Mouse (Mus musculus): ENCODE measurements around the gene Ryr2. TPM values are rescaled to one million over a fixed set of nuclear protein-coding genes. Genes with fewer than 3 reads are reported as not detected.

The Ryr2 gene
- polyA plus RNA-seq, 1 experiment from 2014 or later = 0.16 TPM

- ATAC-seq = no peak
- no peak overlapping the region for H3K4me2 ChIP-seq (ENCODE audit: low read depth, low read length)
- no peak for DNase-seq
- no peaks in the 10 kb centered on the region for H3K27me3 ChIP-seq (ENCODE audit: insufficient read depth, low read length)
- H3K9ac ChIP-seq (replicated peaks) = no peak overlapping the region
- H3K4me3 ChIP-seq (ENCODE audit: low read depth, low read length) = no peak overlapping the region
- WGBS (ENCODE audit: insufficient replicate concordance) = 65% methylated on average over 5 of the region's 5 CpGs
- H3K27ac ChIP-seq (ENCODE audit: low read depth) = no peak overlapping the region
- H3K4me1 ChIP-seq (ENCODE audit: insufficient read depth) = no peaks in the 10 kb centered on the region
- no peaks in the 10 kb centered on the region for H3K36me3 ChIP-seq (replicated peaks; ENCODE audit: insufficient read depth, low read length)
- TF ChIP-seq CTCF (IDR thresholded peaks at IDR 0.05; ENCODE audit: low read depth) = no peak
- TF ChIP-seq EP300 (IDR thresholded peaks at IDR 0.05; ENCODE audit: low read depth) = no peak
- no peaks in the 10 kb centered on the region for H3K9me3 ChIP-seq (ENCODE audit: low read length)
Measured at GRCm38 (mm10) chr13:11790536-11790935, 316.2 kb downstream of the Ryr2 start.

GRCm38 (mm10) chr13:11782411-11783155 is 324.2 kb downstream of the Ryr2 start:
- no peak for DNase-seq
- TF ChIP-seq CTCF (IDR thresholded peaks at IDR 0.05; ENCODE audit: low read depth) (no peak), EP300 (IDR thresholded peaks at IDR 0.05; ENCODE audit: low read depth) (no peak)
- WGBS (ENCODE audit: insufficient replicate concordance) = 61% methylated on average over 3 of the region's 3 CpGs
- Histone ChIP-seq H3K9me3 (ENCODE audit: low read length) (no peaks in the 10 kb centered on the region), H3K27me3 (ENCODE audit: insufficient read depth, low read length) (no peaks in the 10 kb centered on the region), H3K4me2 (ENCODE audit: low read depth, low read length) (no peak overlapping the region), H3K9ac (replicated peaks) (no peak overlapping the region), H3K36me3 (replicated peaks; ENCODE audit: insufficient read depth, low read length) (no peaks in the 10 kb centered on the region), H3K4me1 (ENCODE audit: insufficient read depth) (no peaks in the 10 kb centered on the region), H3K27ac (ENCODE audit: low read depth) (no peak overlapping the region), H3K4me3 (ENCODE audit: low read depth, low read length) (no peak overlapping the region)
- ATAC-seq = no peak

GRCm38 (mm10) chr13:11781065-11781464 is 325.7 kb downstream of the Ryr2 start:
- DNase-seq (no peak), ATAC-seq (no peak)
- no peaks in the 10 kb centered on the region for H3K9me3 ChIP-seq (ENCODE audit: low read length)
- no peak overlapping the region for H3K4me2 ChIP-seq (ENCODE audit: low read depth, low read length)
- H3K9ac ChIP-seq (replicated peaks) = no peak overlapping the region
- H3K36me3 ChIP-seq (replicated peaks; ENCODE audit: insufficient read depth, low read length) = no peaks in the 10 kb centered on the region
- H3K4me1 ChIP-seq (ENCODE audit: insufficient read depth) = no peaks in the 10 kb centered on the region
- H3K4me3 ChIP-seq (ENCODE audit: low read depth, low read length) = no peak overlapping the region
- TF ChIP-seq EP300 (IDR thresholded peaks at IDR 0.05; ENCODE audit: low read depth) (no peak), CTCF (IDR thresholded peaks at IDR 0.05; ENCODE audit: low read depth) (no peak)
- H3K27me3 ChIP-seq (ENCODE audit: insufficient read depth, low read length) = no peaks in the 10 kb centered on the region
- H3K27ac ChIP-seq (ENCODE audit: low read depth) = no peak overlapping the region
- WGBS (ENCODE audit: insufficient replicate concordance) = 49% methylated on average over 2 of the region's 2 CpGs

GRCm38 (mm10) chr13:11777726-11778125 is 329.0 kb downstream of the Ryr2 start:
- no peaks in the 10 kb centered on the region for H3K9me3 ChIP-seq (ENCODE audit: low read length)
- WGBS (ENCODE audit: insufficient replicate concordance) = 84% methylated on average over 6 of the region's 6 CpGs
- H3K9ac ChIP-seq (replicated peaks) = no peak overlapping the region
- H3K27ac ChIP-seq (ENCODE audit: low read depth) = no peak overlapping the region
- no peak for TF ChIP-seq CTCF (IDR thresholded peaks at IDR 0.05; ENCODE audit: low read depth)
- H3K4me3 ChIP-seq (ENCODE audit: low read depth, low read length) = no peak overlapping the region
- ATAC-seq = no peak
- DNase-seq = no peak
- H3K4me1 ChIP-seq (ENCODE audit: insufficient read depth) = no peaks in the 10 kb centered on the region
- H3K36me3 ChIP-seq (replicated peaks; ENCODE audit: insufficient read depth, low read length) = no peaks in the 10 kb centered on the region
- H3K4me2 ChIP-seq (ENCODE audit: low read depth, low read length) = no peak overlapping the region
- H3K27me3 ChIP-seq (ENCODE audit: insufficient read depth, low read length) = no peaks in the 10 kb centered on the region

GRCm38 (mm10) chr13:11772173-11772572 is 334.6 kb downstream of the Ryr2 start:
- DNase-seq (no peak), ATAC-seq (no peak)
- TF ChIP-seq CTCF (IDR thresholded peaks at IDR 0.05; ENCODE audit: low read depth) (no peak), EP300 (IDR thresholded peaks at IDR 0.05; ENCODE audit: low read depth) (no peak)
- 79% methylated on average over 8 of the region's 8 CpGs for WGBS (ENCODE audit: insufficient replicate concordance)
- no peak overlapping the region for H3K27ac ChIP-seq (ENCODE audit: low read depth)
- no peak overlapping the region for H3K9ac ChIP-seq (replicated peaks)
- no peaks in the 10 kb centered on the region for H3K36me3 ChIP-seq (replicated peaks; ENCODE audit: insufficient read depth, low read length)
- no peaks in the 10 kb centered on the region for H3K27me3 ChIP-seq (ENCODE audit: insufficient read depth, low read length)
- H3K4me2 ChIP-seq (ENCODE audit: low read depth, low read length) = no peak overlapping the region
- no peaks in the 10 kb centered on the region for H3K4me1 ChIP-seq (ENCODE audit: insufficient read depth)
- no peak overlapping the region for H3K4me3 ChIP-seq (ENCODE audit: low read depth, low read length)
- no peaks in the 10 kb centered on the region for H3K9me3 ChIP-seq (ENCODE audit: low read length)

GRCm38 (mm10) chr13:11766899-11767298 is 339.8 kb downstream of the Ryr2 start:
- Histone ChIP-seq H3K4me3 (ENCODE audit: low read depth, low read length) (no peak overlapping the region), H3K4me1 (ENCODE audit: insufficient read depth) (no peaks in the 10 kb centered on the region), H3K27ac (ENCODE audit: low read depth) (no peak overlapping the region), H3K9me3 (ENCODE audit: low read length) (no peaks in the 10 kb centered on the region), H3K27me3 (ENCODE audit: insufficient read depth, low read length) (no peaks in the 10 kb centered on the region), H3K9ac (replicated peaks) (no peak overlapping the region), H3K4me2 (ENCODE audit: low read depth, low read length) (no peak overlapping the region), H3K36me3 (replicated peaks; ENCODE audit: insufficient read depth, low read length) (no peaks in the 10 kb centered on the region)
- 52% methylated on average over 2 of the region's 2 CpGs for WGBS (ENCODE audit: insufficient replicate concordance)
- no peak for DNase-seq
- no peak for TF ChIP-seq EP300 (IDR thresholded peaks at IDR 0.05; ENCODE audit: low read depth)
- TF ChIP-seq CTCF (IDR thresholded peaks at IDR 0.05; ENCODE audit: low read depth) = no peak
- no peak for ATAC-seq
